Mouse (Mus musculus): ENCODE measurements around the gene Zfp748. TPM values are rescaled to one million over a fixed set of nuclear protein-coding genes. Genes with fewer than 3 reads are reported as not detected.

Gene Zfp748
- polyA plus RNA-seq (2012; rRNA removed; ENCODE audit: low replicate concordance), result 1.9 and 2.3 TPM in 2 replicates

GRCm38 (mm10) chr13:67553730-67554129 lies at the start of gene Zfp748:
Gene Zfp748 (minus strand): TSS chr13:67553830.

DNA sequence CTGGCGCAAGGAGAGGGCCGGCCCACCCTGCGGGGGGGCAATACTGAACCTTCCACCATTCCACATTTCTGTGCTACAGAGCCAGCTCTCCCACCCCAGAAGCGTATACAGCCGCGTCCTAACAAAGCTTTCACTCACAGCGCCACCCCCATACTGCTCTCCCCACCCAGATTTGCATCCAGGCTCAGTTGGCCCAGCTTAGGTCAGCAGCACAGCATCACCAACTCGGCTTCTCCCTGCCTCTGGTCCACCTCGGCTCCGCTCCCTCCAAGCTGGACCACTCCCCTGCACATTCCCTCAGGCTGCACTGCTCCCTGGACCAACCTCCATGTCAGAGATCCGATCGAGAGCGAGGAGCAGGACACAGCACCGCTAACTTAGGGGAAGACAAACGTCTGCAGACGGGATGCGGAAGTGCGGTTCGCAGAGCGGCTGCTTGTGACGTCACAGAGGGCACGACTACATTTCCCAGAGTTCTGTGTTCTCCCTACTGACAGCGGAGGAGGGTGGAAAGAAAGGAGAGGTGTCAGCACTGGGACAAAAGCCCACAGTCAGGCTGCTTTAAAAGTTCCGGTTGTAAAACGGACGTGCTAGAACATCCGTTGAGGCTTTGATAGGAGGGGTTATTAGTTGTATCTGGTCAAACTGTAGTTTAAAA lies 27.7 kb downstream of the Zfp748 start, which contains the start of the genes Gm26965 and Zfp87:
Gene Gm26965, minus strand, starts transcription at position 399 of the 658 bp plus-strand sequence.
Gene Zfp87, minus strand, starts transcription at position 425 of the 658 bp plus-strand sequence.

DNA sequence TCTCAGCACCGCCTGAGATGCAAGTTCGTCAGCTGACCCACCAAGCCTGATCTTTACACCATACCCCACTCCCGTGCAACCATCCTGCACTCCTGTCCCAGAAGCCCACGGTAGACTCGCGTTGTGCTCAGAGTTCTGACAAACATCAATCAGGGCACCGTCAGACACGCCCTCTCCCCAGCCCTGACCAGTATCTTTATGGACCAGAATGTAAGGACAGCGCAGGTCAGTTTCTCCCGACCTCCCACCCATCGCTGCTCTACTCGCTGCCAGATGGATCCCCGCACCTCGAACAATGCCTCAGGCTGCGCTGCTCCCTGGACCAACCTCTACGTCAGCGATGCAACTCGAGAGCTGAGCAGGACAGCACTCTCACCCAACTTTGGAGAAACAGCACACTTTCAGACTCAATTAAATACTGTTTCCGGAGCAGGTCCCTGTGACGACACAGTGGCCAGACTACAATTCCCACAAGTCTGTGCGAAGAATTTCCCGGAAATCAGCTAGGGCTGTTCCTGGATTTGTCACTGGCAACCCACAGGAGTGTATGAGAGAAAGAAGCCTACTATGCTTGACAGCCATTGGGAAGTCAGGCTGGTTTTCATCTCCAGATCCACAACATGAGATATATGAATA lies 53.4 kb downstream of the Zfp748 start, which contains the start of gene Zfp58:
Gene Zfp58, minus strand, starts transcription at position 472 of the 636 bp plus-strand sequence.

Other genes with a start within 250 kb of the Zfp748 start
- 1.1 and 2.2 TPM in 2 replicates for gene Zfp457, start 247.3 kb downstream of the Zfp748 start, polyA plus RNA-seq (2012; rRNA removed; ENCODE audit: low replicate concordance)
- gene Zfp595, start 221.3 kb downstream of the Zfp748 start, polyA plus RNA-seq (2012; rRNA removed; ENCODE audit: low replicate concordance), result 0.55 and 1.7 TPM in 2 replicates
- gene Gm28044, start 193.3 kb downstream of the Zfp748 start, polyA plus RNA-seq (2012; rRNA removed; ENCODE audit: low replicate concordance), result 0.34 TPM in 1 of 2 replicates, not detected in the other
- gene Zfp953, start 193.2 kb downstream of the Zfp748 start, polyA plus RNA-seq (2012; rRNA removed; ENCODE audit: low replicate concordance), result 0.16 and 0.50 TPM in 2 replicates
- 0.24 TPM in 1 of 2 replicates, not detected in the other for gene Gm28041, start 178.1 kb downstream of the Zfp748 start, polyA plus RNA-seq (2012; rRNA removed; ENCODE audit: low replicate concordance)
- 0.18 and 0.37 TPM in 2 replicates for gene Zfp456, start 178.0 kb downstream of the Zfp748 start, polyA plus RNA-seq (2012; rRNA removed; ENCODE audit: low replicate concordance)
- gene Zfp429, start 154.0 kb downstream of the Zfp748 start, polyA plus RNA-seq (2012; rRNA removed; ENCODE audit: low replicate concordance), result 2.3 and 4.4 TPM in 2 replicates
- gene Zfp459, start 132.4 kb downstream of the Zfp748 start, polyA plus RNA-seq (2012; rRNA removed; ENCODE audit: low replicate concordance), result 0.24 and 0.75 TPM in 2 replicates
- 0.55 and 4.1 TPM in 2 replicates for gene Zfp874a, start 102.2 kb downstream of the Zfp748 start, polyA plus RNA-seq (2012; rRNA removed; ENCODE audit: low replicate concordance)
- gene Zfp874b, start 69.6 kb downstream of the Zfp748 start, polyA plus RNA-seq (2012; rRNA removed; ENCODE audit: low replicate concordance), result 2.1 and 5.1 TPM in 2 replicates
- 0.27 and 1.2 TPM in 2 replicates for gene Zfp58, start 53.3 kb downstream of the Zfp748 start, polyA plus RNA-seq (2012; rRNA removed; ENCODE audit: low replicate concordance)
- not detected in 2 replicates for gene Gm26965, start 27.7 kb downstream of the Zfp748 start, polyA plus RNA-seq (2012; rRNA removed; ENCODE audit: low replicate concordance)
- gene Zfp87, start 27.7 kb downstream of the Zfp748 start, polyA plus RNA-seq (2012; rRNA removed; ENCODE audit: low replicate concordance), result 18.0 and 34.5 TPM in 2 replicates
- gene Zfp729b, start 55.9 kb upstream of the Zfp748 start, polyA plus RNA-seq (2012; rRNA removed; ENCODE audit: low replicate concordance), result 0.22 and 0.85 TPM in 2 replicates
- gene Gm49345, start 83.9 kb upstream of the Zfp748 start, polyA plus RNA-seq (2012; rRNA removed; ENCODE audit: low replicate concordance), result 0.17 TPM in 1 of 2 replicates, not detected in the other
- 0.39 and 1.6 TPM in 2 replicates for gene Zfp729a, start 84.0 kb upstream of the Zfp748 start, polyA plus RNA-seq (2012; rRNA removed; ENCODE audit: low replicate concordance)
- gene Zfp738, start 133.2 kb upstream of the Zfp748 start, polyA plus RNA-seq (2012; rRNA removed; ENCODE audit: low replicate concordance), result 3.0 and 7.4 TPM in 2 replicates
- 0.47 and 1.3 TPM in 2 replicates for gene Zfp65, start 175.3 kb upstream of the Zfp748 start, polyA plus RNA-seq (2012; rRNA removed; ENCODE audit: low replicate concordance)
- 0.23 and 1.5 TPM in 2 replicates for gene Zfp85, start 201.4 kb upstream of the Zfp748 start, polyA plus RNA-seq (2012; rRNA removed; ENCODE audit: low replicate concordance)
- 0.82 and 1.5 TPM in 2 replicates for gene Zfp493, start 225.9 kb upstream of the Zfp748 start, polyA plus RNA-seq (2012; rRNA removed; ENCODE audit: low replicate concordance)

Measured in mammary gland, adult 2 months (tissue).